Mouse (Mus musculus): ENCODE measurements around the gene Slc35e4.

The Slc35e4 gene

DNA sequence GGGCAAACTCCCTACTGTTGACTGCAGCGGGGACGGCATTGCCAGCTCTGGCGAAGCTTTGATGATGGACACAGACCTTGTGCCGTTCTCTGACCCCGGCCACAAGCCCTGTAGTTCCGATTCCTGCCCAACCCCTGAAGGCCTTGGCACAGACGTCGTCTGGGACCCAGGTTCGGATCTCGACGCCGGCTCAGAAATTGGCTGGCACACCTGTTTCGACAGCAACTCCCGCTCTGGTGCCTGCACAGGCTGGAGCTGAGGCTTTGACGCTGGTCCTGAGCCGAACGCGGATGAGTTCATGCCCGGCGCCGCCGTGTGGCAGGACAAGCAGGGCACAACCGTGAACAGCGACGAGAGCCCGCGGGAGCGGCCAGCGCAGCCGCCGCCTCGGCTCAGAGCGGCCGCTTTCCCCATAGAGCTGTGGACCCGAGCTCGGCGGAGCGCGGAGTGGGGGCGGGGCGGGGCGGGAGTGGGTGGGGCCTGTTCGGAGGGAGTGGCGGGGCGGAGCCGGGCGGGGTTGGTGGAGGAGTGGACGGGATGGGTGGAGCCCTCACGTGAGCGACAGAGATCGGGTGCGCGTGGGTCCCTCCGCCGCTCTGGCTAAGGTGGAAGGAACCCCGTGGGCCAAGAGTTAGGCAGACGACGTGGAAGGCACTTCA, 50.9 kb downstream of the Slc35e4 start, which contains the start of gene Osbp2:
Gene Osbp2, minus strand, starts transcription at position 450 of the 659 bp plus-strand sequence.
- peak; percentile 78 for DNase-seq

DNA sequence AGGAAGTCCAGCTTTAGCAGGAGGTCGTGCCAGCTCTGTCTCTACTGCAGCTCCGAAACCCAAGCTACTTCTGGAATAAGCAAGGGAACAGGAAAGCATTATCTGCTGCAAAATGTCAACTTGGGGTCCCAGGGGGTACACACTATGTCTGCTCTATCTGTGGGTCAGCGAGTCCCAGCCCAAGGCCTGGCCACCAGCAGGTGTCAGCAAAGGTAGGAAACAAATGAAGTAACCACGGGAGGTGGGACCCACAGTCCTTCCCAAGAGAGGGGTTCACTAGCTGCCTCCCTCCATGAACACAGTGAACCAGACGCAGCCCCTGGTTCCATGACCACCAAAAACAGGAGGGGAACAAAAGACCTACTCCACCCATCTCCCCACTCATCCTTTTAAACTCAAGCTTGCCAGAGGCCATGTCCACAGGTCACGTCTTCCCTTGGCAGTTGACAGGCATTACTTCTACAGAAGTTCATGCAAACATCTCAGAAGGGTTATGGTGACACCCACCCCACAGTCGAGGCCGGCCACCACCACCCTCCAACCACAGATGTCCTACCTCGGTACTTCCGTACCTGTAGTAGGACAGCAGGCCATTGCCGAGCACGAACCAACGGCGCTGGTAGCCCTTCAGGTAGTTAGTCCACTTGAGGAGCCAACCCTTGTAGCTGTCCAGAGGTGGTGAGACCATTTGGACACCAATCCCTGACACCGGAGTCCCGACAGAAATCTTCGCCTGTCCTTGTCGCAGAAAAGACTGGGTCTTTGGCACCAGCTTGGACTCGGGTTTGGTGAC, 51.6 kb downstream of the Slc35e4 start:
- DNase-seq = no peak

- DNase-seq = no peak
These were observed 54.1 kb downstream of the Slc35e4 start for GRCm38 (mm10) chr11:3860361-3860760.

GRCm38 (mm10) chr11:3859778-3860177, 54.7 kb downstream of the Slc35e4 start:
- DNase-seq = no peak

DNA sequence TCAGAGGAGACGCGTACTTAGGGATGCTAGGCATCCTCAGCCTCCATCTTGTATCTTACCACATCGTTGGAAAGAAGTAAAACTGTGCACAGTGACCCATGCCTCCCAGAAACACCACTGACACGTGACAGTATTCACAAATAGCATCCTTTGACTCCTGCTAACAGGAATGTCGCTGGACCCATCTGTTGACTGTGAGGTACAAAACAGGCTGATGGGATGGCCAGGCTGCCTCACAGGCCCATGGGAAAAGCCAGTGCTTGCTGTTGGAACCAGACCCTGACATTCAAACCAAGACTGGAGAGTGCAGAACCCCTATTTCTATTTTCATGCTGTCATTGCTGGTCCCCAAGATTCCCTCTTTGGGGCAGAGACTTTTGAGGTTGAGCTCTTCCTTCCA, 56.6 kb downstream of the Slc35e4 start:
- no peak for DNase-seq

All from kidney, adult 18-20 months (tissue).